Mouse (Mus musculus): ENCODE measurements around the gene Wdr75.

DNA sequence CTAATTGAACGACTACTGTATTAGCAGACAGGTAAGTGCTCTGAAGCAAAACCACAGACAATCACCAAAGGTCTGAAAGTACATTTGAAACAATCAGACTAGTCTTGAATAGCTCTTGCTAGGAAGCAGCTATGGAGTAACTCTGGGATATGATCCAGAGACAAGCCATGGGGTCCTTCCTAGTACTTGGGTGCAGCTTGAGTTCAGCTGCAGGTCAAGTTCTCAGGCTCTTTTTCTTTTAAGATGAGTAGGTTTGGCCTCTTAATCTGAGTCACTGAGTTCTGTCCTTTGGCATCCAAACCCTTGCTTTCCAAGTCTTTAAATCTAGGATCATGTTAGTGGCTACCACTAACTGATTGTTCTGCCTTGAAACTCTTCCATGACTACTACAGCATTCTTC lies 37.0 kb upstream of the Wdr75 start:
- TF ChIP-seq CTCF (IDR thresholded peaks at IDR 0.05; ENCODE audit: control insufficient read depth, insufficient read depth, insufficient read length): no peak
- TF ChIP-seq CEBPB (IDR thresholded peaks at IDR 0.05; ENCODE audit: low read depth): no peak
- no peak for TF ChIP-seq MYOD1 (IDR thresholded peaks at IDR 0.05; ENCODE audit: control insufficient read depth, insufficient read length, low read depth)
- no peak for TF ChIP-seq FOSL1 (IDR thresholded peaks at IDR 0.05; ENCODE audit: insufficient read depth, low read length, poor library complexity, severe bottlenecking)
- no peak for TF ChIP-seq MAX (IDR thresholded peaks at IDR 0.05)
- no peak for TF ChIP-seq MYOG (IDR thresholded peaks at IDR 0.05; ENCODE audit: control insufficient read depth, extremely low read depth, insufficient read length)
- no peak for TF ChIP-seq USF1 (IDR thresholded peaks at IDR 0.05; ENCODE audit: low read depth)
